Mouse (Mus musculus) heart, embryonic 13.5 days (tissue): Measurements from ENCODE around the gene Ints6. TPM values are rescaled to one million over a fixed set of nuclear protein-coding genes. Genes with fewer than 3 reads are reported as not detected.

ENCODE experiments used
- ATAC-seq: fragments of 200-750 bp; cut with Nextera tagmentation; 2 replicates; pipeline ENCODE4 v1.8.0; 2017; ENCODE audit warnings: moderate TSS enrichment; ENCODE audit not compliant: insufficient number of reproducible peaks, low FRiP score, low TSS enrichment; ENCODE audit errors: extremely low read depth
- H3K27ac ChIP-seq: fragments of 300-500 bp; sonication (generic); replicated peaks from 2 replicates; pipeline ENCODE4 v1.5.1; 2015; ENCODE audit warnings: moderate library complexity, mild to moderate bottlenecking, inconsistent platforms
- H3K27me3 ChIP-seq: fragments of 300-500 bp; sonication (generic); replicated peaks from 2 replicates; pipeline ENCODE4 v1.6.1; 2015; ENCODE audit warnings: mild to moderate bottlenecking, inconsistent platforms
- H3K36me3 ChIP-seq: fragments of 300-500 bp; sonication (generic); 2 replicates; pipeline ENCODE4 v1.6.1; 2015; ENCODE audit warnings: mild to moderate bottlenecking, inconsistent platforms
- H3K4me1 ChIP-seq: fragments of 300-500 bp; sonication (generic); 2 replicates; pipeline ENCODE4 v1.6.1; 2015; ENCODE audit warnings: inconsistent platforms
- H3K4me2 ChIP-seq: fragments of 300-500 bp; sonication (generic); 2 replicates; pipeline ENCODE4 v1.6.1; 2015; ENCODE audit warnings: inconsistent platforms, mild to moderate bottlenecking, moderate library complexity
- H3K4me3 ChIP-seq: fragments of 300-500 bp; sonication (generic); 2 replicates; pipeline ENCODE4 v1.5.1; 2015; ENCODE audit warnings: moderate library complexity, mild to moderate bottlenecking, inconsistent platforms
- H3K9ac ChIP-seq: fragments of 300-500 bp; sonication (generic); 2 replicates; pipeline ENCODE4 v1.6.1; 2015; ENCODE audit warnings: inconsistent platforms, mild to moderate bottlenecking, moderate library complexity
- H3K9me3 ChIP-seq: fragments of 300-500 bp; sonication (generic); 2 replicates; pipeline ENCODE4 v1.6.1; 2016; ENCODE audit warnings: inconsistent platforms
- WGBS: fragments of 180-500 bp; shearing (Covaris S2); methylation state at CpG from one replicate; pipeline ENCODE4 v1.1.7; 2015; ENCODE audit warnings: mixed read lengths; 5-methylcytosine and 5-hydroxymethylcytosine counted together
- polyA plus RNA-seq: library from polyadenylated mRNA; unstranded; fragments of >200 nt; fragmentation: Nextera tagmentation; extraction: Ambion mirVana; gene quantifications from 2 replicates; pipeline ENCODE4 v1.2.1, GENCODE M21; 2015

The Ints6 gene
- polyA plus RNA-seq, 1 experiment from 2014 or later = 13.6 TPM

GRCm38 (mm10) chr14:62778095-62778494 lies 17.1 kb upstream of the Ints6 start:
- no peak overlapping the region for H3K9ac ChIP-seq
- no peak overlapping the region for H3K4me2 ChIP-seq
- no peak overlapping the region for H3K27ac ChIP-seq
- no peaks in the 10 kb centered on the region for H3K27me3 ChIP-seq
- 87% methylated on average over 9 of the region's 9 CpGs for WGBS
- H3K4me3 ChIP-seq = no peak overlapping the region
- peaks cover 13% of the 10 kb centered on the region for H3K4me1 ChIP-seq
- 0 out of 2 replicates have a peak, but pooled peaks cover 3% of the 10 kb centered on the region for H3K9me3 ChIP-seq
- H3K36me3 ChIP-seq = no peaks in the 10 kb centered on the region
- no peak for ATAC-seq

GRCm38 (mm10) chr14:62775034-62775433 lies 14.1 kb upstream of the Ints6 start:
- no peak for ATAC-seq
- Histone ChIP-seq H3K4me3 (no peak overlapping the region), H3K9me3 (0 out of 2 replicates have a peak, but pooled peaks cover 3% of the 10 kb centered on the region), H3K27ac (no peak overlapping the region), H3K36me3 (no peaks in the 10 kb centered on the region), H3K4me2 (no peak overlapping the region), H3K27me3 (no peaks in the 10 kb centered on the region), H3K9ac (no peak overlapping the region), H3K4me1 (no peaks in the 10 kb centered on the region)
- WGBS = 73% methylated on average over 3 of the region's 3 CpGs

DNA sequence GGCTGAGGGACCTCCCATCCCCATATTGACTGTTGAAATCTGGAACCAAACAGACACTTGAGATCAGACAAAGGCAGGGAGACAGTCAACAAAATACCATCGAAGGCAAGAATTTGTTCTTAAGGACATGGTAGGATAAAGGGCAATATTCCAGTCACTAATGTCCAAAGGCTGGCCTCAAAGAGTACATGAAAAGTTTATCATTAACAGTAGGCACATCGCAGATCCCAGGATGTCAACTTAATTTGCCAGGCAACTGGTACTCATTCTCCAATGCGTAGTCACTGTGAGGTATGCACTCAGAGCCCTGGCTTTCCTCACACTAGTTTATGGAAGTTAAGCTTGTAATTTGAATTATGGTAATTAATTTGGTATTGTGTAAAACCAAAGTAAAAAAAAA lies 13.3 kb upstream of the Ints6 start:
- H3K27me3 ChIP-seq = no peaks in the 10 kb centered on the region
- no peaks in the 10 kb centered on the region for H3K4me1 ChIP-seq
- no peaks in the 10 kb centered on the region for H3K36me3 ChIP-seq
- ATAC-seq = no peak
- 82% methylated on average over 3 of the region's 3 CpGs for WGBS
- no peak overlapping the region for H3K9ac ChIP-seq
- H3K9me3 ChIP-seq = 0 out of 2 replicates have a peak, but pooled peaks cover 3% of the 10 kb centered on the region
- H3K27ac ChIP-seq = no peak overlapping the region
- H3K4me3 ChIP-seq = no peak overlapping the region
- H3K4me2 ChIP-seq = no peak overlapping the region

- no peak overlapping the region for H3K27ac ChIP-seq
- no peak overlapping the region for H3K4me2 ChIP-seq
- H3K9me3 ChIP-seq = 0 out of 2 replicates have a peak, but pooled peaks cover 3% of the 10 kb centered on the region
- ATAC-seq = no peak
- no peaks in the 10 kb centered on the region for H3K4me1 ChIP-seq
- WGBS = 75% methylated on average over 6 of the region's 6 CpGs
- no peak overlapping the region for H3K4me3 ChIP-seq
- no peaks in the 10 kb centered on the region for H3K36me3 ChIP-seq
- H3K9ac ChIP-seq = no peak overlapping the region
- H3K27me3 ChIP-seq = no peaks in the 10 kb centered on the region
Measured at GRCm38 (mm10) chr14:62773766-62774165, 12.8 kb upstream of the Ints6 start.

DNA sequence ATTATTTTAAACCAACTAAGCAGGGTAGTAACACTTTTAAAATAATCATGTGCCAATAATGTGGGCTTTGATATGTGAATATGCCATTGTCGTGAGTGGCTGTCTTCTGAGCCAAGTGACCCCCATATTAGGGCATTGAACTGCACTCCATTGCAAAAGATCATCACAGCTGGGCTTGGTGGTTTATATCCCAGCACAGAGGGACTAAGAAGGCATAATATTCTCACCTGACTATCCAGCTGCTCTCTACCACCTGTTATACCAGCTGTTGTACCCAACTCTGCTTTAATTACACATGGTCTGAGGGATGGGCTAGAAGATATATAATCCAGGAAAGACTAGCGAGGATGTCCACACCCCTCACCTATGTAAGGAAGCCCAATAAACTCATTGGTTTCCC lies 4.4 kb upstream of the Ints6 start:
- no peak overlapping the region for H3K27ac ChIP-seq
- H3K9ac ChIP-seq = no peak overlapping the region
- no peak overlapping the region for H3K4me3 ChIP-seq
- H3K27me3 ChIP-seq = no peaks in the 10 kb centered on the region
- 72% methylated on average over 2 of the region's 2 CpGs for WGBS
- H3K36me3 ChIP-seq = no peaks in the 10 kb centered on the region
- H3K4me1 ChIP-seq = peaks cover 11% of the 10 kb centered on the region
- no peak overlapping the region for H3K4me2 ChIP-seq
- H3K9me3 ChIP-seq = no peaks in the 10 kb centered on the region
- ATAC-seq = no peak

DNA sequence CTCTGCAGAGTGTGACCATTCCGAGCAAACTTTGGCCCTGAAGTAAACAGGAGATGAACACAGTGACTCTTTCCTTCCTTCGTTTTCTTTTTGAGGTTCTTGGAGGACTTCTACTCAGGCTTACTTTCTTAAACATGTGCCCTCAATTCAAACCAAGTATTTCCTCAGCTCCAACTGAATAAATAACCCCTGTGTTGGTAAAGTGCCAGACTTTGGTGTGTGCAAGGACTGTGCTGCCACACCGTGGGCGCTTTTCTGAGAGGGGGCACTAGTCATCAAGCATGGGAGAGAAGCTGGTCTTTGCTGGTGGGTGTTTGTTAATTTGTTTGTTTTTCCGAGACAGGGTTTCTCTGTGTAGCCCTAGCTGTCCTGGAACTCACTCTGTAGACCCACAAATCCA lies 3.4 kb upstream of the Ints6 start:
- Histone ChIP-seq H3K9me3 (no peaks in the 10 kb centered on the region), H3K4me3 (no peak overlapping the region), H3K4me1 (peaks cover 12% of the 10 kb centered on the region), H3K27ac (no peak overlapping the region), H3K27me3 (no peaks in the 10 kb centered on the region), H3K9ac (no peak overlapping the region), H3K36me3 (no peaks in the 10 kb centered on the region), H3K4me2 (no peak overlapping the region)
- no peak for ATAC-seq
- WGBS = 77% methylated on average over 5 of the region's 5 CpGs

- peaks cover 23% of the 10 kb centered on the region for H3K4me1 ChIP-seq
- H3K9ac ChIP-seq = peak overlapping the region; percentile 90
- H3K27ac ChIP-seq = peak overlapping the region; percentile 97
- peaks cover 16% of the 10 kb centered on the region for H3K36me3 ChIP-seq
- H3K27me3 ChIP-seq = no peaks in the 10 kb centered on the region
- ATAC-seq = no peak
- peak overlapping the region; percentile 69 for H3K4me2 ChIP-seq
- H3K4me3 ChIP-seq = peak overlapping the region; percentile 93
- 4% methylated on average over 11 of the region's 11 CpGs for WGBS
- H3K9me3 ChIP-seq = no peaks in the 10 kb centered on the region
Measured at GRCm38 (mm10) chr14:62761943-62762342, 974 bp upstream of the Ints6 start.

DNA sequence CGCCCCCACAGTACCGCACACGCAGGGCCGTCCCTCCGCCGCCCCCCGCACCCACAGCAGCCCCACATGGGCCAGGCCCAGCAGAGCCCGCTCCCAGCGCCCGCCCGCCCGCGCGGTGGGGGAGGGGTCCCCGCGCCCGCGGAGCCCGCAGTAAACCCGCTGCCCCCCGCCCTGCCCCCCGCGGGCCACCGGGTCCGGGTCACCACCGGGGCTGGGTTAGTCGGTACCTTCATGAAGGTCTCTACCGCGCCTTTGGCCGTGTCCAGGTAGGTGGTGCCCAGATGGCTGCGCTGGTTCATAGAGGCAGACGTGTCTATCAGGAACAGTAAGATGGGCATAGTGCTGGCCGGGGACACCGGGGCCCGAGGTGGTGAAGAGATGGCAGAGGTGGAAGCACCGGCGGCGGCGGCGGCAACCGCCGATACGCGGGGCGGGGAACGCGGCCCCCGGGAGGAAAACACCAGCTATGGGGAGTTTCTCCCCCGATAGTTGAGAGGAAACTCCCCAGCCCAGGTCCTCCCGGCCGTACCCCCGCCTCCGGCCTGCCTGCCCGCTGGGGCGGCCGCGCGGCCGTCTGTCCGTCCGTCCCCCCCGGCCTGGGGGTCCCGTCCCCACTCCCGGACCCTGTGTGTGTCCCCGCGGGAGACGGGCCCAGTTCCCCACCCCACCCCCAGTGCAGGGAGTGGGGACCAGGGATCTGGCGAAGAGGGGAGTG lies 491 bp downstream of the Ints6 start:
- Histone ChIP-seq H3K4me2 (peak overlapping the region; percentile 78), H3K9ac (peak overlapping the region; percentile 100), H3K36me3 (peaks cover 24% of the 10 kb centered on the region), H3K9me3 (no peaks in the 10 kb centered on the region), H3K27ac (peak overlapping the region; percentile 100), H3K4me3 (peak overlapping the region; percentile 93), H3K27me3 (no peaks in the 10 kb centered on the region), H3K4me1 (peaks cover 23% of the 10 kb centered on the region)
- WGBS = under 1% methylated on average over 54 of the region's 68 CpGs
- peak; percentile 26 for ATAC-seq

- 0% methylated on average over 32 of the region's 38 CpGs for WGBS
- H3K36me3 ChIP-seq = peaks cover 29% of the 10 kb centered on the region
Measured at GRCm38 (mm10) chr14:62759771-62760320, 1.1 kb downstream of the Ints6 start.

DNA sequence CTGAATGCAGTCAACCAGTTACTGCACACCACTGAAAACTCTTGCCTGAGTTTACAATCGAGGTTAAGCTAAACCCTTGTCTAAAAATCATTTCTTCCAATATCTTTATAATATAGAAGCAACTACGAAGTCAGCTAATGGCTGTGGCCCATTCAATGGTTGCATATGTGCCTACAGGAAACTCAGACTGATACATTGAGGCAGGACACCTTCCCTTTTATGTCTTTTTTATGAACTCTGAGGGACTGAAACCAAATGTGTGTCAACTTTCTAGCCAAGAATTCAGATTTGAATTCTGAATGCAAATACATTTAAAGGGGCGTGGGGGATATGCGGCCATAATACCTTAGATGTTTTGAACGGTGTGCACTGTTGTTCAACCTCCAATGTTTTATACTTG lies 2.3 kb downstream of the Ints6 start:
- Histone ChIP-seq H3K27ac (no peak overlapping the region), H3K9ac (no peak overlapping the region), H3K4me2 (peak overlapping the region; percentile 78), H3K27me3 (no peaks in the 10 kb centered on the region), H3K4me3 (peak overlapping the region; percentile 93; the same call in 1 of the 2 replicates), H3K9me3 (no peaks in the 10 kb centered on the region), H3K4me1 (peaks cover 23% of the 10 kb centered on the region), H3K36me3 (peaks cover 39% of the 10 kb centered on the region)
- 91% methylated on average over 5 of the region's 5 CpGs for WGBS
- ATAC-seq = no peak

More at GRCm38 (mm10) chr14:62759771-62760320, 1.1 kb downstream of the Ints6 start:
- peak; percentile 17; the same call in 1 of the 2 replicates for ATAC-seq
- Histone ChIP-seq H3K4me2 (peak overlapping the region; percentile 78), H3K9ac (peak overlapping the region; percentile 100), H3K27me3 (no peaks in the 10 kb centered on the region), H3K9me3 (no peaks in the 10 kb centered on the region), H3K4me1 (peaks cover 23% of the 10 kb centered on the region), H3K27ac (peak overlapping the region; percentile 100), H3K4me3 (peak overlapping the region; percentile 93)

DNA sequence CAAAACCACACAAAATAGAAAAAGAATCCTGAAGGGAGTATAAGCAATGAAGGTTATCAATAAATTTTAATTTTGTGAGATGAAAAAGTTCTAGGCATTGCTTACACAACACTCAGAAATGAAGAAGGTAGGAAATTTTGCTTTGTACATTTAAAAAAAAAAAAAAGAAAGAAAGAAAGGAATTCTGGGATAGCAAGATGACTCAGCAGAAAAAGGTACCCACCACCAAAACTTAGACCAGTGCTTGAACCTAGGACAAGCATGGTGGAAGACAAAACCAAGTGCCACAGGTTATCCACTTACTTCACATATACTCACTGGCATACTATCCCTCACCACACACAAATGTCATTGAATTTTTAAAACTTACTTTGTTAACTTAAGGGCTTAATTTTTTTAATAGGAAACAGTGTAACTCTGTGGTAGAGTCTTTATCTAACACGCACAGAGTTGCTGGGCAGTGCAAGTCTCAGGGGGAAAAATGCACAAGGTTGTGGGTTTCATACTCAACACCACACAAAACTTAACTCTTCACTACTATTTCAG lies 5.8 kb downstream of the Ints6 start:
- H3K9me3 ChIP-seq = no peaks in the 10 kb centered on the region
- H3K9ac ChIP-seq = no peak overlapping the region
- ATAC-seq = no peak
- 85% methylated on average over 1 of the region's 1 CpGs for WGBS
- H3K4me3 ChIP-seq = no peak overlapping the region
- no peaks in the 10 kb centered on the region for H3K27me3 ChIP-seq
- H3K4me2 ChIP-seq = no peak overlapping the region
- peaks cover 52% of the 10 kb centered on the region for H3K36me3 ChIP-seq
- no peak overlapping the region for H3K27ac ChIP-seq
- peaks cover 20% of the 10 kb centered on the region for H3K4me1 ChIP-seq
